13 mouse cellular contexts compared by ENCODE assay signal in genomic region chr6:119180188-119180587, GRCm38 (mm10). TPM values are rescaled to one million over a fixed set of nuclear protein-coding genes. Genes with fewer than 3 reads are reported as not detected.
"Had no signal": no experiment of that assay in that cellular context is flagged by ENCODE, and none has a peak within 500 bp of the region (broad histone marks: within the 10 kb centered on the region; RNA-seq: fewer than 3 reads in every experiment).

No protein-coding gene starts in this region.

- H3K27ac ChIP-seq: left cerebral cortex, adult 2 months; limb, embryonic 10.5 days; liver, embryonic 15.5 days; midbrain, embryonic 13.5 days; stomach, embryonic 15.5 days had no signal

- DNase-seq: lung, adult 2 months; lung, postnatal 36 days; right cerebral cortex, postnatal 14 days; thymus, adult 2 months; thymus, postnatal 25 days had no signal

- H3K36me3 ChIP-seq: liver, embryonic 15.5 days had no signal

- ATAC-seq: lung, postnatal 0 days; midbrain, embryonic 13.5 days had no signal

- H3K9me3 ChIP-seq: limb, embryonic 10.5 days; liver, embryonic 15.5 days; midbrain, embryonic 13.5 days; stomach, embryonic 15.5 days had no signal

- H3K4me3 ChIP-seq: left cerebral cortex, adult 2 months; limb, embryonic 10.5 days; liver, embryonic 15.5 days; midbrain, embryonic 13.5 days; stomach, embryonic 15.5 days had no signal

- H3K27me3 ChIP-seq: liver, embryonic 15.5 days; midbrain, embryonic 13.5 days; stomach, embryonic 15.5 days had no signal

- H3K4me2 ChIP-seq: liver, embryonic 11.5 days; liver, embryonic 15.5 days; midbrain, embryonic 13.5 days; stomach, embryonic 15.5 days had no signal

- H3K9ac ChIP-seq: liver, embryonic 15.5 days; midbrain, embryonic 13.5 days; stomach, embryonic 15.5 days had no signal

RNA-seq across cellular contexts. Expression of gene Cacna1c, which starts 16.0 kb away (rescaled TPM):
- total RNA-seq: megakaryocyte progenitor cell, adult 5-6 weeks had no signal

RNA-seq across cellular contexts. Expression of gene Cacna2d4, which starts 56.1 kb away (rescaled TPM):
- polyA plus RNA-seq: limb, embryonic 10.5 days; liver, embryonic 11.5 days; liver, embryonic 15.5 days had no signal
